Mouse (Mus musculus): ENCODE measurements at regions not wholly inside any gene's neighbourhood (a gene's known extent, or its start where the extent isn't known, plus 50 kb on each side); places are given as distances from the start of the nearest gene placed in this dataset.

GRCm38 (mm10) chr12:110168407-110168806, 110.5 kb upstream of the Dio3 start:
- 94% methylated on average over 4 of the region's 4 CpGs for WGBS
- DNase-seq, result no peak
- Histone ChIP-seq H3K4me1 (replicated peaks; ENCODE audit: control insufficient read depth, insufficient read depth, low read length) (no peaks in the 10 kb centered on the region), H3K36me3 (ENCODE audit: control insufficient read depth, insufficient read depth, low read length) (no peaks in the 10 kb centered on the region), H3K4me3 (ENCODE audit: control insufficient read depth, insufficient read depth, low read length) (no peak overlapping the region), H3K27ac (ENCODE audit: control insufficient read depth, insufficient read depth, low read length) (no peak overlapping the region), H3K27me3 (ENCODE audit: control insufficient read depth, insufficient read depth, low read length) (no peaks in the 10 kb centered on the region)
- TF ChIP-seq POLR2A (IDR thresholded peaks at IDR 0.05; ENCODE audit: control insufficient read depth, extremely low read depth, insufficient read depth, low read length, poor library complexity), result no peak
- no peak for TF ChIP-seq CTCF (IDR thresholded peaks at IDR 0.05; ENCODE audit: borderline replicate concordance, control insufficient read depth, extremely low read depth, insufficient read depth, low read length, poor library complexity)

- H3K27me3 ChIP-seq (ENCODE audit: control insufficient read depth, insufficient read depth, low read length), result no peaks in the 10 kb centered on the region
- no peak overlapping the region for H3K27ac ChIP-seq (ENCODE audit: control insufficient read depth, insufficient read depth, low read length)
- no peak overlapping the region for H3K4me3 ChIP-seq (ENCODE audit: control insufficient read depth, insufficient read depth, low read length)
- no peaks in the 10 kb centered on the region for H3K4me1 ChIP-seq (replicated peaks; ENCODE audit: control insufficient read depth, insufficient read depth, low read length)
- no peak for DNase-seq
- TF ChIP-seq POLR2A (IDR thresholded peaks at IDR 0.05; ENCODE audit: control insufficient read depth, extremely low read depth, insufficient read depth, low read length, poor library complexity), result no peak
- no peak for TF ChIP-seq CTCF (IDR thresholded peaks at IDR 0.05; ENCODE audit: borderline replicate concordance, control insufficient read depth, extremely low read depth, insufficient read depth, low read length, poor library complexity)
- H3K36me3 ChIP-seq (ENCODE audit: control insufficient read depth, insufficient read depth, low read length), result no peaks in the 10 kb centered on the region
- 84% methylated on average over 1 of the region's 1 CpGs for WGBS
Observed at GRCm38 (mm10) chr12:110169261-110169660, 109.6 kb upstream of the Dio3 start.

- H3K27ac ChIP-seq (ENCODE audit: control insufficient read depth, insufficient read depth, low read length), result no peak overlapping the region
- no peak for TF ChIP-seq CTCF (IDR thresholded peaks at IDR 0.05; ENCODE audit: borderline replicate concordance, control insufficient read depth, extremely low read depth, insufficient read depth, low read length, poor library complexity)
- TF ChIP-seq POLR2A (IDR thresholded peaks at IDR 0.05; ENCODE audit: control insufficient read depth, extremely low read depth, insufficient read depth, low read length, poor library complexity), result no peak
- no peaks in the 10 kb centered on the region for H3K4me1 ChIP-seq (replicated peaks; ENCODE audit: control insufficient read depth, insufficient read depth, low read length)
- no peak for DNase-seq
- H3K36me3 ChIP-seq (ENCODE audit: control insufficient read depth, insufficient read depth, low read length), result no peaks in the 10 kb centered on the region
- 85% methylated on average over 8 of the region's 8 CpGs for WGBS
- H3K4me3 ChIP-seq (ENCODE audit: control insufficient read depth, insufficient read depth, low read length), result no peak overlapping the region
- H3K27me3 ChIP-seq (ENCODE audit: control insufficient read depth, insufficient read depth, low read length), result no peaks in the 10 kb centered on the region
Observed at GRCm38 (mm10) chr12:110170496-110170895, 108.4 kb upstream of the Dio3 start.

- no peaks in the 10 kb centered on the region for H3K27me3 ChIP-seq (ENCODE audit: control insufficient read depth, insufficient read depth, low read length)
- no peak for DNase-seq
- no peak overlapping the region for H3K4me3 ChIP-seq (ENCODE audit: control insufficient read depth, insufficient read depth, low read length)
- WGBS, result 96% methylated on average over 2 of the region's 2 CpGs
- no peak overlapping the region for H3K27ac ChIP-seq (ENCODE audit: control insufficient read depth, insufficient read depth, low read length)
- H3K4me1 ChIP-seq (replicated peaks; ENCODE audit: control insufficient read depth, insufficient read depth, low read length), result no peaks in the 10 kb centered on the region
- TF ChIP-seq CTCF (IDR thresholded peaks at IDR 0.05; ENCODE audit: borderline replicate concordance, control insufficient read depth, extremely low read depth, insufficient read depth, low read length, poor library complexity), result no peak
- no peak for TF ChIP-seq POLR2A (IDR thresholded peaks at IDR 0.05; ENCODE audit: control insufficient read depth, extremely low read depth, insufficient read depth, low read length, poor library complexity)
- no peaks in the 10 kb centered on the region for H3K36me3 ChIP-seq (ENCODE audit: control insufficient read depth, insufficient read depth, low read length)
Observed at GRCm38 (mm10) chr12:110177826-110178225, 101.0 kb upstream of the Dio3 start.

GRCm38 (mm10) chr12:110183473-110183872, 95.4 kb upstream of the Dio3 start:
- no peak for DNase-seq
- H3K27me3 ChIP-seq (ENCODE audit: control insufficient read depth, insufficient read depth, low read length), result peaks cover 7% of the 10 kb centered on the region; the same call in 1 of the 2 replicates
- no peaks in the 10 kb centered on the region for H3K36me3 ChIP-seq (ENCODE audit: control insufficient read depth, insufficient read depth, low read length)
- WGBS, result 82% methylated on average over 6 of the region's 6 CpGs
- TF ChIP-seq POLR2A (IDR thresholded peaks at IDR 0.05; ENCODE audit: control insufficient read depth, extremely low read depth, insufficient read depth, low read length, poor library complexity) (no peak), CTCF (IDR thresholded peaks at IDR 0.05; ENCODE audit: borderline replicate concordance, control insufficient read depth, extremely low read depth, insufficient read depth, low read length, poor library complexity) (no peak)
- no peaks in the 10 kb centered on the region for H3K4me1 ChIP-seq (replicated peaks; ENCODE audit: control insufficient read depth, insufficient read depth, low read length)
- no peak overlapping the region for H3K27ac ChIP-seq (ENCODE audit: control insufficient read depth, insufficient read depth, low read length)
- H3K4me3 ChIP-seq (ENCODE audit: control insufficient read depth, insufficient read depth, low read length), result no peak overlapping the region

- DNase-seq, result no peak
- 72% methylated on average over 9 of the region's 9 CpGs for WGBS
- H3K27ac ChIP-seq (ENCODE audit: control insufficient read depth, insufficient read depth, low read length), result no peak overlapping the region
- no peaks in the 10 kb centered on the region for H3K36me3 ChIP-seq (ENCODE audit: control insufficient read depth, insufficient read depth, low read length)
- no peak for TF ChIP-seq POLR2A (IDR thresholded peaks at IDR 0.05; ENCODE audit: control insufficient read depth, extremely low read depth, insufficient read depth, low read length, poor library complexity)
- no peak for TF ChIP-seq CTCF (IDR thresholded peaks at IDR 0.05; ENCODE audit: borderline replicate concordance, control insufficient read depth, extremely low read depth, insufficient read depth, low read length, poor library complexity)
- H3K4me1 ChIP-seq (replicated peaks; ENCODE audit: control insufficient read depth, insufficient read depth, low read length), result no peaks in the 10 kb centered on the region
- no peak overlapping the region for H3K4me3 ChIP-seq (ENCODE audit: control insufficient read depth, insufficient read depth, low read length)
- H3K27me3 ChIP-seq (ENCODE audit: control insufficient read depth, insufficient read depth, low read length), result peaks cover 7% of the 10 kb centered on the region; the same call in 1 of the 2 replicates
Observed at GRCm38 (mm10) chr12:110185399-110185798, 93.5 kb upstream of the Dio3 start.

- TF ChIP-seq CTCF (IDR thresholded peaks at IDR 0.05; ENCODE audit: borderline replicate concordance, control insufficient read depth, extremely low read depth, insufficient read depth, low read length, poor library complexity) (no peak), POLR2A (IDR thresholded peaks at IDR 0.05; ENCODE audit: control insufficient read depth, extremely low read depth, insufficient read depth, low read length, poor library complexity) (no peak)
- no peak overlapping the region for H3K4me3 ChIP-seq (ENCODE audit: control insufficient read depth, insufficient read depth, low read length)
- H3K27ac ChIP-seq (ENCODE audit: control insufficient read depth, insufficient read depth, low read length), result no peak overlapping the region
- H3K4me1 ChIP-seq (replicated peaks; ENCODE audit: control insufficient read depth, insufficient read depth, low read length), result no peaks in the 10 kb centered on the region
- DNase-seq, result no peak
- 54% methylated on average over 3 of the region's 3 CpGs for WGBS
- no peaks in the 10 kb centered on the region for H3K36me3 ChIP-seq (ENCODE audit: control insufficient read depth, insufficient read depth, low read length)
- H3K27me3 ChIP-seq (ENCODE audit: control insufficient read depth, insufficient read depth, low read length), result peaks cover 7% of the 10 kb centered on the region; the same call in 1 of the 2 replicates
Observed at GRCm38 (mm10) chr12:110186381-110186780, 92.5 kb upstream of the Dio3 start.

Measured in thymus, adult 2 months (tissue).